Mouse (Mus musculus) forebrain, embryonic 14.5 days (tissue): ENCODE data around the gene E2f8. TPM values are rescaled to one million over a fixed set of nuclear protein-coding genes. Genes with fewer than 3 reads are reported as not detected.

Experiments used
- ATAC-seq: fragments of 200-750 bp; cut with Nextera tagmentation; 2 replicates; pipeline ENCODE4 v1.8.0; 2017; ENCODE audit warnings: mild to moderate bottlenecking, moderate library complexity
- DNase-seq: peaks from one replicate; pipeline ENCODE4 v3.0.0-alpha.2; 2015; ENCODE audit warnings: low spot score
- H3K27ac ChIP-seq: fragments of 300-500 bp; sonication (generic); 2 replicates; pipeline ENCODE4 v1.5.1; 2014; ENCODE audit warnings: low read depth, mild to moderate bottlenecking, control low read depth, low read length, moderate library complexity
- H3K27me3 ChIP-seq: fragments of 300-500 bp; sonication (generic); replicated peaks from 2 replicates; pipeline ENCODE4 v1.6.1; 2014; ENCODE audit warnings: low read length, control low read depth, mixed read lengths; ENCODE audit not compliant: control insufficient read depth, insufficient read depth
- H3K36me3 ChIP-seq: fragments of 300-500 bp; sonication (generic); 2 replicates; pipeline ENCODE4 v1.6.1; 2014; ENCODE audit warnings: low read length, control low read depth; ENCODE audit not compliant: control insufficient read depth, insufficient read depth
- H3K4me1 ChIP-seq: fragments of 300-500 bp; sonication (generic); 2 replicates; pipeline ENCODE4 v1.6.1; 2014; ENCODE audit warnings: antibody characterized with exemption, low read length, control low read depth; ENCODE audit not compliant: control insufficient read depth, insufficient read depth
- H3K4me2 ChIP-seq: fragments of 300-500 bp; sonication (generic); 2 replicates; pipeline ENCODE4 v1.6.1; 2014; ENCODE audit warnings: mild to moderate bottlenecking, control low read depth, low read length
- H3K4me3 ChIP-seq: fragments of 300-500 bp; sonication (generic); 2 replicates; pipeline ENCODE4 v1.5.1; 2014; ENCODE audit warnings: low read depth, low read length, control low read depth
- H3K9ac ChIP-seq: fragments of 300-500 bp; sonication (generic); 2 replicates; pipeline ENCODE4 v1.6.1; 2014; ENCODE audit warnings: mild to moderate bottlenecking, low read length, control low read depth, moderate library complexity
- H3K9me3 ChIP-seq: fragments of 300-500 bp; sonication (generic); replicated peaks from 2 replicates; pipeline ENCODE4 v1.6.1; 2016; ENCODE audit warnings: low read length, control low read depth, mixed read lengths; ENCODE audit not compliant: control insufficient read depth
- WGBS: fragments of 180-500 bp; shearing (Covaris S2); extraction: QIAGEN DNeasy Blood & Tissue Kit; methylation state at CpG from one replicate; pipeline ENCODE4 v1.1.7; 2014; 5-methylcytosine and 5-hydroxymethylcytosine counted together
- polyA plus RNA-seq: library from polyadenylated mRNA; unstranded; fragments of >200 nt; fragmentation: Nextera tagmentation; extraction: Ambion mirVana; gene quantifications from 2 replicates; pipeline ENCODE4 v1.2.1, GENCODE M21; 2014

E2f8 gene
- polyA plus RNA-seq: 4.1 and 4.6 TPM in 2 replicates

- Histone ChIP-seq H3K4me1 (peaks cover 7% of the 10 kb centered on the region; the same call in 1 of the 2 replicates), H3K36me3 (peaks cover 6% of the 10 kb centered on the region; the same call in 1 of the 2 replicates), H3K4me3 (peak within 1 kb of the TSS; percentile 67), H3K27me3 (peaks cover 7% of the 10 kb centered on the region), H3K9me3 (no peaks in the 10 kb centered on the region), H3K4me2 (peak within 1 kb of the TSS; percentile 99), H3K9ac (peak within 1 kb of the TSS; percentile 72), H3K27ac (peak within 1 kb of the TSS; percentile 64; the same call in 1 of the 2 replicates)
- peak; percentile 85 for ATAC-seq
- under 1% methylated on average over 37 of the region's 41 CpGs for WGBS
- peak; percentile 81 for DNase-seq
Observed at GRCm38 (mm10) chr7:48881486-48881885, at the start of gene E2f8. Gene E2f8, minus strand, starts transcription at chr7:48881596.

DNA sequence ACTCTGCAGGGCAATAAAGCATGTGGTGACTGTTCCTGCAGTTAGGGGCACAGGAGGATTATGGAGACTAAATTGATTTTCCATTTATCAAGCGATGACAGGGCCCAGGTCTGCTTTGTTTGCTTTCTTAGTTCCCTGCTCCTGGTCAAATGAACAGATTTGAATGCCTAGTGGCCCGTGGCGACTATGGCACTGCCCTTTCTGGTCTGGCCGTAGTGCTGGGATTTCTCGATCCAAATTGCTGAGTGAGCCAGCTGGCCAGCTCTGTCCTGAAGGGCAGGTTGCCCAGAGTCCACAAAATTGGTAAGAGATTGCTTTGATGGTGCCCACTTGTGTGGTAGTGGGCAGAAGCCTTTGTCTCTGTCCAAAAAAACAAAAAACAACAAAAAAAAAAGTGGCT, 49.0 kb upstream of the E2f8 start:
- Histone ChIP-seq H3K27ac (no peak overlapping the region), H3K4me1 (no peaks in the 10 kb centered on the region), H3K36me3 (no peaks in the 10 kb centered on the region), H3K4me2 (no peak overlapping the region), H3K9ac (no peak overlapping the region), H3K27me3 (peaks cover 7% of the 10 kb centered on the region; the same call in 1 of the 2 replicates), H3K4me3 (no peak overlapping the region), H3K9me3 (no peaks in the 10 kb centered on the region)
- DNase-seq: no peak
- 34% methylated on average over 5 of the region's 5 CpGs for WGBS
- no peak for ATAC-seq

- no peaks in the 10 kb centered on the region for H3K4me1 ChIP-seq
- DNase-seq (peak; percentile 65), ATAC-seq (peak; percentile 40)
- peaks cover 3% of the 10 kb centered on the region; the same call in 1 of the 2 replicates for H3K27me3 ChIP-seq
- H3K4me3 ChIP-seq: no peak overlapping the region
- H3K27ac ChIP-seq: no peak overlapping the region
- H3K9ac ChIP-seq: no peak overlapping the region
- H3K36me3 ChIP-seq: no peaks in the 10 kb centered on the region
- no peak overlapping the region for H3K4me2 ChIP-seq
- 12% methylated on average over 3 of the region's 3 CpGs for WGBS
- no peaks in the 10 kb centered on the region for H3K9me3 ChIP-seq
Observed at GRCm38 (mm10) chr7:48928364-48928763, 47.0 kb upstream of the E2f8 start.

GRCm38 (mm10) chr7:48925214-48925613, 43.8 kb upstream of the E2f8 start:
- no peaks in the 10 kb centered on the region for H3K36me3 ChIP-seq
- H3K27me3 ChIP-seq: no peaks in the 10 kb centered on the region; the same call in 1 of the 2 replicates
- no peak overlapping the region for H3K9ac ChIP-seq
- 89% methylated on average over 3 of the region's 3 CpGs for WGBS
- H3K4me3 ChIP-seq: no peak overlapping the region
- ATAC-seq: no peak
- H3K9me3 ChIP-seq: no peaks in the 10 kb centered on the region
- H3K27ac ChIP-seq: no peak overlapping the region
- 0 out of 2 replicates have a peak, but pooled peaks cover 3% of the 10 kb centered on the region for H3K4me1 ChIP-seq
- no peak for DNase-seq
- H3K4me2 ChIP-seq: no peak overlapping the region

DNA sequence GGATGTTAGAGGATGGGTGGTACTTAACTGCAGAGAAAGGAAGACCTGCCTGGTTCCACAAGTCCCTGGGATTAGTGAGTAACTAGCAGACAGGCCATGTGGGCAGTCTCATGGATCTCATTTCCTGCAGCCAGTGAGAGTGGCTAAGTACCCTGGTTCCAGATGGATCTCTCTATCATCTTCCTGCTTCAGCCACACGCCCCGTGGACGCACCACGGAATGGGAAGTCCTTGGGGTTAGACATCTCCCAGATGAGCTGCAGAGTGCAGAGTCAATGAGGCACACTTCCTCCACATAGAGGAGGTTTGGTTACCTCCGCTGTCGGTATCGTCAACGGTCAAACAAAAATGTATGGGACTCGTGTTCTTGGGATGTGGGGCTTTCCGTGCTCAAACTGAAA, 42.2 kb upstream of the E2f8 start:
- Histone ChIP-seq H3K4me2 (no peak overlapping the region), H3K36me3 (no peaks in the 10 kb centered on the region), H3K27me3 (0 out of 2 replicates have a peak, but pooled peaks cover 4% of the 10 kb centered on the region), H3K4me3 (no peak overlapping the region), H3K27ac (no peak overlapping the region), H3K9ac (no peak overlapping the region), H3K9me3 (no peaks in the 10 kb centered on the region), H3K4me1 (0 out of 2 replicates have a peak, but pooled peaks cover 3% of the 10 kb centered on the region)
- 91% methylated on average over 10 of the region's 10 CpGs for WGBS
- no peak for DNase-seq
- no peak for ATAC-seq

- Histone ChIP-seq H3K36me3 (no peaks in the 10 kb centered on the region), H3K9ac (no peak overlapping the region), H3K27me3 (peaks cover 17% of the 10 kb centered on the region), H3K9me3 (no peaks in the 10 kb centered on the region), H3K4me2 (no peak overlapping the region), H3K4me1 (0 out of 2 replicates have a peak, but pooled peaks cover 5% of the 10 kb centered on the region), H3K27ac (no peak overlapping the region), H3K4me3 (no peak overlapping the region)
- ATAC-seq (no peak), DNase-seq (no peak)
- 13% methylated on average over 11 of the region's 11 CpGs for WGBS
Observed at GRCm38 (mm10) chr7:48918389-48918788, 37.0 kb upstream of the E2f8 start.

- Histone ChIP-seq H3K27ac (no peak overlapping the region), H3K9ac (no peak overlapping the region), H3K4me2 (no peak overlapping the region), H3K4me1 (0 out of 2 replicates have a peak, but pooled peaks cover 5% of the 10 kb centered on the region), H3K27me3 (peaks cover 17% of the 10 kb centered on the region), H3K9me3 (no peaks in the 10 kb centered on the region), H3K36me3 (no peaks in the 10 kb centered on the region), H3K4me3 (no peak overlapping the region)
- DNase-seq: no peak
- 4% methylated on average over 5 of the region's 5 CpGs for WGBS
- ATAC-seq: no peak
Observed at GRCm38 (mm10) chr7:48917988-48918387, 36.6 kb upstream of the E2f8 start.

DNA sequence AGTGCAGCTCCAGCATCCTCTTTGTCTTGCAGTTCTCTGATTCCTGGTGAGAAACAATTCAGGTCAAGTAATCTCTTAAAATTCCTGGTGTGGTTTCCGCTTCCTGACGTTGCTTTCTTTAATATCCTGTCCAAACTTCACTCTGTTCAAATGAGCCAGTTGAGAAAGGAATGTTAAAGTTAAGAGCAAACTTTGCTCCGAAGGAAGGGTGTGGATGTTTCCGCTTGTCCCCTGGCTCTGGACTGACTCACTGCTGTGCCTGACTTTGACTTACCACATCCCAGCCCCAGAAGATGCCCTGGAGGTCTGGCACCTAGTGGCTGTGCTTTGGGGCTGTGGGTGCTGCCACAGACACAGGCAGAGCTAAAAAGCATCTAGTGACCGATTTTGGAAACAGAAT, 36.1 kb upstream of the E2f8 start:
- Histone ChIP-seq H3K27ac (no peak overlapping the region), H3K27me3 (peaks cover 17% of the 10 kb centered on the region), H3K9ac (no peak overlapping the region), H3K9me3 (no peaks in the 10 kb centered on the region), H3K4me2 (no peak overlapping the region), H3K4me3 (no peak overlapping the region), H3K4me1 (0 out of 2 replicates have a peak, but pooled peaks cover 2% of the 10 kb centered on the region), H3K36me3 (no peaks in the 10 kb centered on the region)
- no peak for DNase-seq
- ATAC-seq: no peak
- 12% methylated on average over 5 of the region's 5 CpGs for WGBS

DNA sequence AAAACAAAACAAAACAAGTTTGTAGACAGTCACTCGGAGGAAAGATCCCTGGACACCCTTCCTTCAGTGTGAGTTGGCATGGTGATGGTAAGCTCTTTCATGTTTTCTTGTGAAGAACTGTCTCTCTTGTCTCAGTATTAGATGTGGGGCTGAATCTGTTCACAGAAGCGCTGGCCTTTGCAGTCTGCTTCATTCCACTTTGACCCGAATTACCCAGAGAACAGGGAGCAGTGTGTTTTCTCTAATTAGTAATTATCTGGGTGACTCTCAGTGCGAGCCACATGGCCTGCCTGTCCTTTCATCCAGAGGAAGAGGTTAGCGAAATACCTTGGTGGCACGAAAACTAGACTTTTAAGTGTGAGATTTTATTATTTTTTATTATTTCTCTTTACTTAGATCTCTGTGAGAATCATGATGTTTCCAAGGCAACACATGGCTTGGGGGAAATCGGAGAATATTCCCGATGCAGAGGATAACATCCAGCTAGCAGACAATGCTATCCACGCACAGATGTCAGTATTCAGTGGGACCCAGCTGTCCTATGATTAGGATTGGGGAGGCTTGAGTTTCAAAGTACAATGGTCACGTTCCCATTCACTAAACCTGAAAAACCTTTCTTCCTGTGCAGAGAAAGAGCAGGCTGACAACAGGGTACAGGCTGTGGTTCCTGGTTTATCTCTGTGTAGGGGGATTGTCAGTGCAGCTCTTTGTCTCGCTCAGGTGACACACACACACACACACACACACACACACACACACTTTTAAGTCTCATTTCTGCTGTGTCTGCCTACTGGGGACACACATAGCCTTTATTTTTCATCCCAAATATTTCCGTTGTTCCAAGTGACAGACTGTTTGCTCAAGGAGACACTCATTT, 33.5 kb upstream of the E2f8 start:
- Histone ChIP-seq H3K4me1 (peaks cover 13% of the 10 kb centered on the region), H3K36me3 (no peaks in the 10 kb centered on the region), H3K9ac (no peak overlapping the region), H3K27ac (no peak overlapping the region), H3K9me3 (no peaks in the 10 kb centered on the region), H3K27me3 (peaks cover 17% of the 10 kb centered on the region), H3K4me3 (no peak overlapping the region), H3K4me2 (no peak overlapping the region)
- WGBS: 37% methylated on average over 12 of the region's 12 CpGs
- ATAC-seq (peak; percentile 37), DNase-seq (no peak)
